Mouse (Mus musculus) right cerebral cortex, adult 18-20 months (tissue): ENCODE measurements at regions not wholly inside any gene's neighbourhood (a gene's known extent, or its start where the extent isn't known, plus 50 kb on each side); places are given as distances from the start of the nearest gene placed in this dataset.

ENCODE experiments used
- DNase-seq: peaks from one replicate; pipeline ENCODE4 v3.0.0; 2022; ENCODE audit warnings: mixed read lengths

- no peak for DNase-seq
Measured at GRCm38 (mm10) chr14:87864388-87865215, 448.2 kb downstream of the Tdrd3 start.

- DNase-seq = no peak
Measured at GRCm38 (mm10) chr14:87865216-87866202, 449.1 kb downstream of the Tdrd3 start.

- no peak for DNase-seq
Measured at GRCm38 (mm10) chr14:87901784-87902183, 485.3 kb downstream of the Tdrd3 start.

- no peak for DNase-seq
Measured at GRCm38 (mm10) chr14:87902416-87902815, 486.0 kb downstream of the Tdrd3 start.
